Mouse (Mus musculus): ENCODE results near the gene Gm4787.
A peak's percentile ranks its signal among the peaks of the same experiment; 100 is the strongest.
"Not testable (repeated sequence)": the region's sequence is repeated elsewhere in the genome, so short reads cannot be mapped to it uniquely, and the experiment has no call there.

Gm4787 gene

GRCm38 (mm10) chr12:81379364-81379763 is at the start of gene Gm4787:
Gm4787 (minus strand) TSS chr12:81379464.
- DNase-seq: not testable (repeated sequence)

GRCm38 (mm10) chr12:81421846-81422245 is 42.6 kb upstream of the Gm4787 start, which contains the start of gene Adam4:
Adam4 (minus strand) TSS chr12:81421946.
- DNase-seq: no peak

GRCm38 (mm10) chr12:81413211-81413610 is 33.9 kb upstream of the Gm4787 start:
- DNase-seq: no peak

GRCm38 (mm10) chr12:81408966-81409365 is 29.7 kb upstream of the Gm4787 start:
- no peak for DNase-seq

GRCm38 (mm10) chr12:81402187-81402586 is 22.9 kb upstream of the Gm4787 start:
- DNase-seq: peak; percentile 11 to 37

GRCm38 (mm10) chr12:81333841-81334240 is 45.4 kb downstream of the Gm4787 start:
- no peak for DNase-seq

GRCm38 (mm10) chr12:81332875-81333421 is 46.3 kb downstream of the Gm4787 start, which contains the start of gene Slc8a3:
Slc8a3 (minus strand) TSS chr12:81333180.
- DNase-seq: no peak

- no peak for DNase-seq
Observed at GRCm38 (mm10) chr12:81331937-81332874, 47.1 kb downstream of the Gm4787 start.

- DNase-seq: no peak
Observed at GRCm38 (mm10) chr12:81331046-81331638, 48.1 kb downstream of the Gm4787 start.
